Mouse (Mus musculus) megakaryocyte, embryonic 14.5 days (primary cell): ENCODE results near the gene Mettl7b.

Experiments used
- FLI1 ChIP-seq: IDR thresholded peaks from 2 replicates; pipeline ENCODE4 v1.6.1; 2012; ENCODE audit warnings: low read length, inconsistent platforms, mixed read lengths
- GATA1 ChIP-seq: IDR thresholded peaks from 3 replicates; pipeline ENCODE4 v1.6.1; 2012; ENCODE audit warnings: mixed read lengths, low read length, inconsistent platforms, borderline replicate concordance

- TF ChIP-seq GATA1, result no peak
- TF ChIP-seq FLI1, result no peak
Measured at GRCm38 (mm10) chr10:128912268-128912667, 48.5 kb downstream of the Mettl7b start.
